Mouse (Mus musculus) neural tube, embryonic 11.5 days (tissue): ENCODE results near the gene Gm20388. TPM values are rescaled to one million over a fixed set of nuclear protein-coding genes. Genes with fewer than 3 reads are reported as not detected.

Experiments
- ATAC-seq: fragments of 200-750 bp; cut with Nextera tagmentation; 2 replicates; pipeline ENCODE4 v1.8.0; 2017; ENCODE audit warnings: moderate number of reproducible peaks, mild to moderate bottlenecking, moderate TSS enrichment, moderate library complexity; ENCODE audit not compliant: insufficient read depth, low FRiP score, low TSS enrichment
- DNase-seq: peaks from one replicate; pipeline ENCODE4 v3.0.0-alpha.2; 2015; ENCODE audit warnings: low spot score
- H3K27ac ChIP-seq: fragments of 300-500 bp; sonication (generic); 2 replicates; pipeline ENCODE4 v1.5.1; 2014; ENCODE audit warnings: low read depth, mild to moderate bottlenecking, low read length
- H3K27me3 ChIP-seq: fragments of 300-500 bp; sonication (generic); 2 replicates; pipeline ENCODE4 v1.6.1; 2014; ENCODE audit warnings: mild to moderate bottlenecking, low read length, mixed read lengths; ENCODE audit not compliant: control insufficient read depth, insufficient read depth
- H3K36me3 ChIP-seq: fragments of 300-500 bp; sonication (generic); 2 replicates; pipeline ENCODE4 v1.6.1; 2014; ENCODE audit warnings: mild to moderate bottlenecking, low read length, moderate library complexity, mixed read lengths; ENCODE audit not compliant: control insufficient read depth, insufficient read depth
- H3K4me1 ChIP-seq: fragments of 300-500 bp; sonication (generic); 2 replicates; pipeline ENCODE4 v1.6.1; 2014; ENCODE audit warnings: low read length, mixed read lengths; ENCODE audit not compliant: control insufficient read depth, insufficient read depth
- H3K4me2 ChIP-seq: fragments of 300-500 bp; sonication (generic); 2 replicates; pipeline ENCODE4 v1.6.1; 2014; ENCODE audit warnings: low read depth, mild to moderate bottlenecking, moderate library complexity
- H3K4me3 ChIP-seq: fragments of 300-500 bp; sonication (generic); 2 replicates; pipeline ENCODE4 v1.5.1; 2014; ENCODE audit warnings: low read depth, low read length
- H3K9ac ChIP-seq: fragments of 300-500 bp; sonication (generic); 2 replicates; pipeline ENCODE4 v1.6.1; 2014; ENCODE audit warnings: mild to moderate bottlenecking, low read length
- H3K9me3 ChIP-seq: fragments of 300-500 bp; sonication (generic); 2 replicates; pipeline ENCODE4 v1.6.1; 2016; ENCODE audit warnings: low read length; ENCODE audit not compliant: control insufficient read depth
- WGBS: fragments of 180-500 bp; shearing (Covaris S2); extraction: QIAGEN DNeasy Blood & Tissue Kit; methylation state at CpG from one replicate; pipeline ENCODE4 v1.1.7; 2014; 5-methylcytosine and 5-hydroxymethylcytosine counted together
- polyA plus RNA-seq: library from polyadenylated mRNA; unstranded; fragments of >200 nt; fragmentation: Nextera tagmentation; extraction: Ambion mirVana; gene quantifications from 2 replicates; pipeline ENCODE4 v1.2.1, GENCODE M21; 2014

Gene Gm20388
- polyA plus RNA-seq, 1 experiment from 2014 or later = not detected

- H3K4me3 ChIP-seq = no peak overlapping the region
- DNase-seq (no peak), ATAC-seq (no peak)
- 90% methylated on average over 2 of the region's 2 CpGs for WGBS
- peaks cover 41% of the 10 kb centered on the region for H3K4me1 ChIP-seq
- no peaks in the 10 kb centered on the region for H3K36me3 ChIP-seq
- H3K27ac ChIP-seq = no peak overlapping the region
- no peaks in the 10 kb centered on the region for H3K9me3 ChIP-seq
- H3K4me2 ChIP-seq = no peak overlapping the region
- H3K27me3 ChIP-seq = no peaks in the 10 kb centered on the region
- H3K9ac ChIP-seq = no peak overlapping the region
These were observed 490.6 kb downstream of the Gm20388 start for GRCm38 (mm10) chr8:120401216-120401615.

- no peak for DNase-seq
- H3K9ac ChIP-seq = no peak overlapping the region
- ATAC-seq = no peak
- no peaks in the 10 kb centered on the region for H3K9me3 ChIP-seq
- no peaks in the 10 kb centered on the region for H3K36me3 ChIP-seq
- no peak overlapping the region for H3K4me2 ChIP-seq
- H3K27ac ChIP-seq = no peak overlapping the region
- H3K4me1 ChIP-seq = peaks cover 43% of the 10 kb centered on the region
- H3K4me3 ChIP-seq = no peak overlapping the region
- no peaks in the 10 kb centered on the region for H3K27me3 ChIP-seq
- WGBS = 90% methylated on average over 7 of the region's 7 CpGs
These were observed 491.1 kb downstream of the Gm20388 start for GRCm38 (mm10) chr8:120401712-120402111.

GRCm38 (mm10) chr8:120403606-120404269 is 493.1 kb downstream of the Gm20388 start:
- WGBS = 75% methylated on average over 7 of the region's 7 CpGs
- H3K27ac ChIP-seq = no peak overlapping the region
- peaks cover 44% of the 10 kb centered on the region for H3K4me1 ChIP-seq

GRCm38 (mm10) chr8:120404609-120405036 is 494.0 kb downstream of the Gm20388 start:
- no peak overlapping the region for H3K4me3 ChIP-seq
- WGBS = 31% methylated on average over 7 of the region's 7 CpGs
- peak; percentile 68 for DNase-seq
- H3K27me3 ChIP-seq = no peaks in the 10 kb centered on the region
- peaks cover 44% of the 10 kb centered on the region for H3K4me1 ChIP-seq
- no peak for ATAC-seq
- no peaks in the 10 kb centered on the region for H3K36me3 ChIP-seq
- H3K27ac ChIP-seq = no peak overlapping the region
- no peak overlapping the region for H3K9ac ChIP-seq
- H3K9me3 ChIP-seq = no peaks in the 10 kb centered on the region
- no peak overlapping the region for H3K4me2 ChIP-seq

More at GRCm38 (mm10) chr8:120403606-120404269, 493.1 kb downstream of the Gm20388 start:
- H3K9ac ChIP-seq = no peak overlapping the region
- no peak overlapping the region for H3K4me3 ChIP-seq
- DNase-seq (no peak), ATAC-seq (no peak)
- no peaks in the 10 kb centered on the region for H3K9me3 ChIP-seq
- no peak overlapping the region for H3K4me2 ChIP-seq
- no peaks in the 10 kb centered on the region for H3K27me3 ChIP-seq
- no peaks in the 10 kb centered on the region for H3K36me3 ChIP-seq

GRCm38 (mm10) chr8:120406008-120406632 is 495.5 kb downstream of the Gm20388 start:
- Histone ChIP-seq H3K27ac (no peak overlapping the region), H3K9ac (no peak overlapping the region), H3K4me3 (no peak overlapping the region), H3K36me3 (no peaks in the 10 kb centered on the region), H3K4me1 (peaks cover 55% of the 10 kb centered on the region), H3K4me2 (no peak overlapping the region), H3K27me3 (no peaks in the 10 kb centered on the region), H3K9me3 (no peaks in the 10 kb centered on the region)
- ATAC-seq (no peak), DNase-seq (no peak)
- 88% methylated on average over 12 of the region's 12 CpGs for WGBS

- ATAC-seq = peak; percentile 84
- Histone ChIP-seq H3K9me3 (no peaks in the 10 kb centered on the region), H3K4me2 (no peak overlapping the region), H3K36me3 (no peaks in the 10 kb centered on the region), H3K4me3 (no peak overlapping the region), H3K27ac (peak overlapping the region; percentile 84), H3K9ac (peak overlapping the region; percentile 11; the same call in 1 of the 2 replicates), H3K4me1 (peaks cover 70% of the 10 kb centered on the region), H3K27me3 (no peaks in the 10 kb centered on the region)
- 0% methylated on average over 9 of the region's 9 CpGs for WGBS
- peak; percentile 87 for DNase-seq
These were observed 497.1 kb downstream of the Gm20388 start for GRCm38 (mm10) chr8:120407701-120408240.

GRCm38 (mm10) chr8:120408241-120409215 is 497.9 kb downstream of the Gm20388 start:
- peaks cover 77% of the 10 kb centered on the region for H3K4me1 ChIP-seq
- H3K27ac ChIP-seq = peak overlapping the region; percentile 84
- H3K4me2 ChIP-seq = no peak overlapping the region
- H3K27me3 ChIP-seq = no peaks in the 10 kb centered on the region
- H3K4me3 ChIP-seq = no peak overlapping the region
- no peaks in the 10 kb centered on the region for H3K9me3 ChIP-seq
- WGBS = 22% methylated on average over 14 of the region's 14 CpGs
- H3K9ac ChIP-seq = peak overlapping the region; percentile 11; the same call in 1 of the 2 replicates
- no peaks in the 10 kb centered on the region for H3K36me3 ChIP-seq
- DNase-seq (peak; percentile 65), ATAC-seq (no peak)

GRCm38 (mm10) chr8:120409371-120410013 is 498.9 kb downstream of the Gm20388 start:
- Histone ChIP-seq H3K27me3 (no peaks in the 10 kb centered on the region), H3K4me2 (no peak overlapping the region), H3K36me3 (no peaks in the 10 kb centered on the region), H3K9ac (peak overlapping the region; percentile 23), H3K4me3 (no peak overlapping the region), H3K4me1 (peaks cover 82% of the 10 kb centered on the region), H3K27ac (peak overlapping the region; percentile 84), H3K9me3 (no peaks in the 10 kb centered on the region)
- 15% methylated on average over 11 of the region's 11 CpGs for WGBS
- DNase-seq = peak; percentile 44
- ATAC-seq = no peak
